Mouse (Mus musculus) kidney, adult 11 months (tissue): Measurements from ENCODE around the gene Tenm4.
A peak's percentile ranks its signal among the peaks of the same experiment; 100 is the strongest.

Experiments used
- DNase-seq: peaks from one replicate; pipeline ENCODE4 v3.0.0; 2022

Gene Tenm4

GRCm38 (mm10) chr7:96352671-96353070, 181.6 kb downstream of the Tenm4 start:
- DNase-seq: no peak

DNA sequence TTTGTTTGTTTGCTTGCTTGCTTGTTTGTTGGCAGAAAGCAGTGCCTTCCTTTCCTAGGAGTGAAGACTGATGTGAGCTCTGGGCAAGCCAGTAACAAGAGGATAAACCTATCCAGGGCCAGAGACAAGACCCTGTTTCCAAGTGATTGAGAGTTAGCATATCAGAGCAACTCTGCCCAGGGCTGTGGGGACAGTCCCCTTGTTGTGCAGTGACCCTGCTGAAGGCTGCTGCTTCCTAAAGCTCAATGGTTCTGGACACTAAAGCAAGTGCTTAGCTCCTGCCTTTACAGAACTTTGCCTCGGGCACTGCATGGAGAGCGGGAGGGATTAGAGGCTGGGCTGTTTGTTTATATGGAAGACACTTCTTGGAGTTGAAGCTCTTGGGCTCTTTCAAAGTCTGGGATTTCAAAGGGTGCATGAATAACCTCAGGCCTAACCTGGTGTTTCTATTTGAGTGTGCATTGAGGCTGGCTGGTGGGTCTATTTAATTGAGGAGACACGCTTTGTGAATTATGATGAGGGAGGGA, 185.3 kb downstream of the Tenm4 start:
- DNase-seq: no peak

DNA sequence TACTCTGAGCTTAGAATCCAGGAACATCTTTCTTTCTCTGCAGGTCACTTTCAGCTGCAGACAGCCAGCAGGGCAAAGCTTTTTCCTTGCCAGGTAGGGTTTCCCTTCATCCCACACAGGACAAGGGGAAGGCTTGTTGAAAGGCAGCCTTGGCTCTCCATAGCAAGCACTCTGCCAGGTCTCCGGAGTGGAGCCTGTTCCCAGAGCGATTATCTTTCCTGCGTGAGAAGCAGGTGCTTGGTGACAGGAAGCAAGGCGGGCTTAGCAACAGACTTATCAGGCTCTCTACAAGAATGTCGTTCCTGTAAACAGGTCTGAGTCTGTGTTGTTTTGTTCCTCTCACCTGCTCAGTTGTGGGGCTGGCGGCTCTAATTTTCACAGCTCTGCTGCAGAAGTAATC, 186.5 kb downstream of the Tenm4 start:
- DNase-seq: no peak

DNA sequence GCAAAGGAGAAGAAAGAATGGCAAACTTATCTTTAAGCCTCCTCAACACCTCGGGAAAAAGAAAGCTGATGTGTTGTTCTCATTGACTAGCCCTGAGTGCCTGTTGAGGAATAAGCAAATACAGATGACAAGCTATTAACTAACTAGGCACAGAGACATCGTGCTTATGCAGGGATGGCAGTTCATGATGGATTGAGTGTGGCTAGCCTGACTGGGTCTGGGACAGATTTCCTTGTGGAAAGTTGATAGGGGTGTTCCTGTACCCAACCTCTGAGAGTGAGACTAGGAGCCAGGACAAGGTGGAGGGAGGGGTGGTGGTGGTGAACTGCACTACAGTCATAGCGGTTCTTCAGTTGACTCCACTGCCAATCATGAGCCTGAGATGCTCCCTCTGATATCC, 192.3 kb downstream of the Tenm4 start:
- DNase-seq: no peak

DNA sequence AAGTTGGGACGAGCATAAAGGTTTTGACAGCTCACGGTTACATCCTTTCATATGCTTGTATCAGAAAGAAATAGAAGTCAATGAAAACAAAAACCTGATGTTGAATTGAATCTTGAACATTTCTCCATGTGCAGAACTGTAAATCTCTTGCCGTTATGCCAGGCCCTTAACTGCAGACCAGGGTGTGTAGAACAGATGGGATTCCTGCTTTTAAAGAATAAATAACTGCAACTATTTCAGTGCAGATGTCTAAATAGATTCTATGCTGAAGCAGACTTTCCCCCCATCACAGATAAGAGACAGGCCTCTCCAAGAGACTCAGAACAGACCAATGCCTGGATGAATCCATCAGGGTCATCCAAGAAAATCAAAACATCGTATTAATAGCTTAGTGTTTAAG, 198.9 kb downstream of the Tenm4 start:
- no peak for DNase-seq

DNA sequence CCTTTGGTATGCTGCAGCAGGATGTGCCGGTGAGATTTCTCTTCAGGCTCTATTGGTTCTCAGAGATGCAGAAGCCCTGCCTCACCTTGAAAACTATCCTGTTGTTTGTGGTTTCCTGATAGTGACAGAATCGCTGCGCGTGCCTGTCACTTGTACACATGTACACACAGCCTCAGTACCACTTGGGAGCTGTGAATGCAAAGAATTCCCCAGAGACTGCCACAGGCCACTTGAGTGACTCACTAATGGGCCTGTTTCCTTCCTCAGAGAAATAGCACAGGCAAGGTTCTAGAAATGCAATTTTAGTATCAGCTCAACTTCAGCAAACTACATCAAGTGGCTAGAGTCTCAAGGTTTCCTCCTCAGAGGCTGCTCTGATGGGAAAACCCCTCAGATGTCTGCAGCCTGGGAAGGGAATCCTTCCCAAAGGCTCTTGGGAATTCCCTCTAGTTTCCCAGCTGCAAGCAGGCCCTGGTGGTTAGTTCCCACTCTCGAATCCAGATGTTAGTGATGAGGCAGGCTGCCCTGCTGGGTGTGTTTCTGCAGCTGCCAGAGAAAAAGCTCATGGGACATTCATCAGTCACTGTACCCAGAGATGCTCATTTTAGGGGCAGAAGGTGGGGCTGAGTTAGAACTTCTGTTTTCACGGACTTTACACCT, 203.1 kb downstream of the Tenm4 start:
- DNase-seq: no peak

DNA sequence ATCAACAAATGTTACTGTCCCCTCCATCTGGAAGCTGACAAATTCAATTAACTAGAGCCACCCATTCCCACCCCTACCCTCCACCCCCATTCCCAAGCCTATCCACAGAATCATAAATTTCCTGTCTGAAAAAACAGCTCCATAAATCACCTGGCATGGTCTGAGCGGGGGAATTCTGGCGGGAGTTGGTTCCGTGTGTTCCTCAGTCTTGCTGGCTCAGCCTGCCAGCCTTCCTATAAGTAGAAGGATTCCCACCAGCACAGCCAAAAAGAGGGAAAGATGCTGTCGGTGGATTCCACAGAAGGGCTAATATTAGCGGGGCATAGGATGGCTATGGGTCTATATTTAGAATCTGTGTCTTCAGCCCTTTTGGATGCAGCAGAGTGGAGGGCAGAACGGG, 204.5 kb downstream of the Tenm4 start:
- DNase-seq: no peak

DNA sequence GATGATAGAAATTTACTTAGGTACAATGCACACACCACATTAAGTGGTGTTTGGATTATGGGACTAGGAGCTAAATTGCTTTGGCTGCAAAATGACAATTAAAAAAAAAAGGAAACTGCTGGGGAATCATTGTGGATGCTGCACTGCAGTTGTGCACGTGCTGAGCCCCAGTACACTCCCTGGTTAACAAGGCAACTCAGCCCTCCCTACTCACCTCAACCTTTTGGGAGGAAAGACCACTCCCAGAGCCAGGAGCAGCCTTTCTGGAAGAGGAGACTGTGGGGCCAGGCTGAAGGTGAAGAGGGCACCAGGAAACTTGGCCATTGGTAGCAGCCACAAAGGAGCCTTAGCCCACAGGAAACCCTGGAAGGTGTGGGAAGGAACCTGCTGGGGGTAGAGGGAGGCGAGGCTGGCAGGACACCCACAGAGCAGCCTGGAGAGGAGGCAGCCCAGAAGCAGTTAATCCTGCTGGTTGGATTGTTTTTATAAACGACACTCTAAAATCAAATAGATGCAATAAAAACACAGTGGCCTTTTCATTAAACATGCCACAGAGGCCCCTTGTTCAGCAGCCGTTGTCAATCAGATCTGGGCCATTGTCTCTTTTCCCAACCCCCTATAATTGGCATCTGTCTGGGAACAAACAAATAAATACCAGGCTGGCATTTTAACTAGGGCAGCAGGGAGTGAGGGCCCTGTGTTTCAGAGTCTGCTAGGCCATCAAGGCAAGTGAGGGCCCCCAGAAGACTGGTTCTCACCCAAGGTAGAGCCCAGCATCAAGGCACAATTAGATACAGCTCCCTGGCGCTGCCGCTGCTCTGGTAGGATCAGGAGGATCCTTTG, 212.9 kb downstream of the Tenm4 start:
- no peak for DNase-seq

DNA sequence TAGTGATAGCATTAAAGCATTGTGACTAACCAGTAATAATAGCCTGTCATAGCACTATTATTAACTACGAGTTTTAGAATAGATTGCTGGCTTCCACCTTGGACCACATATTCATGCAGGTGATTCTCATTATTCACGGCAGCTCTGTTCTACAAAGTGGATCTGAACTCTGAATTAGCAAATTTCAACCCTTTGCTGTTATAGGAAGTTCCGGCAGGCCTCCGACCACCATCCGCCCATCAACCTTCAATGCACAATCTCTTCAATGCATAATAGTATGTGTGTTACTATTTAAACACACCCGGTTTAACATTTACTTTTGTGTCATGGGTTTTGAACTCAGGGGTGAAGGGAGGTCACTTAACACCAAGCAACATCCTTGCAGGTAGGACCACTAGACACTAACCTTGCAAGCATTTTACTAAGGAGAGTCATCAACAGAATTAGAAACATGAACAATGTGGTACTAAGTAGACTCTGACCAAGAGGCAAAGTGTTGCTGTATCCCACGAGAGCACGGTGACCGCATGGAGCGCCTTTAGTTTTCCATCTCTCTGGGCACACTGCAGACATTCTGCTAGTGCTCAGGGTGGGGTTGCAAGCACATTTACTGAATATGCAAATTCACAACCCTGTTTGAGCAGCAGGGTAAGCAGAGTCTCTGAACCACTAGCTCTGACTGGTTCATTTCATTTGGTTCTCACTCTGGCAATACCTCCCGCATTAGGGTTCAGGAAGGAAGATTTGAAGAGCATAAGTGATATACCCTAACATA, 213.9 kb downstream of the Tenm4 start:
- no peak for DNase-seq

DNA sequence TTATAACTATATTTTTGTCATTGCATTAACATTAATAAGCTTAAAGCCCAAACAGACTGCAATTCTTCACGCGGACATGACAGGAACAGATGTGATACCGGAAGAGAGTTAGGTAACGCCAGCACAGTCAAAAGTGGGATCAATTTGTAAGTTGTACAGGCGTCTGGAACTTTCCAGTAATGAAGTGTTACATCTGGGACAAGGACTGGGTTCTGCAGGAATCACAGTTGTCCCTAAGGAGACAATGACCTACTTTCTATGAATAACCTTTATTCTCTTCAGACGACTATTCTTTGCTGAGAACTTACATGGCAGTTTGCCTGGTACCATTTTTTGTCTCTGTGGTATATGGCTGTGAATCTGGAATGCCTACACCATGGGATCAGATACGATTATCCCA, 214.8 kb downstream of the Tenm4 start:
- DNase-seq: no peak

DNA sequence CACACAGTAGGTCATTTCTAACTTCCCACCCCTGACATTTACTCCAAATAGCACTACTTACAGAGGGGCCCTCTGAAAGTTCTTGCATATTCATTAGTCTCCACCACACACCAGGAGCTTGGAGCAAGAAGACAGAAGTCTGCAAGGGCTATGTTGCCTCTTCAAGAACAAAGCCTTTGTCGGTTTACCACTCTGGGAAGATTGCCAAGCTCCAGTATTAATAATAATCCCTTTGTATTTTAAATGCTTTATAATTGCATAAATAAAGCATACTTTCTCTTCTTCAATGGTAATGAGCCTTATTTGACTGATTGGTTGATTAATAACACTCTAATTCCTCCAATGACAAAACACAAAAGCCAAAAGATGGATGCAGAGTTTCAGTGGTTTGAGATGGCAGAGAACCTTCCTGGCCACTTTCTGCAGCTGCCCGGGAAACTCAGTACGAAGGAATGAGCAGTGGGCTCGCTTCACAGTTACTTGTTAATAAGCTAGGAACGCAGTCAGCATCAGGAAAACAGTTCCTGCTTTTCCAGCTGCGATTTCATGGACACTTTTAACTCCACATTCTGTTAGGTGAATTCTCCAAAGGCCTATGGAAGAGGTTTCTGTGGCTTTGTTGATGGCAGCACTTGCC, 219.1 kb downstream of the Tenm4 start:
- no peak for DNase-seq

DNA sequence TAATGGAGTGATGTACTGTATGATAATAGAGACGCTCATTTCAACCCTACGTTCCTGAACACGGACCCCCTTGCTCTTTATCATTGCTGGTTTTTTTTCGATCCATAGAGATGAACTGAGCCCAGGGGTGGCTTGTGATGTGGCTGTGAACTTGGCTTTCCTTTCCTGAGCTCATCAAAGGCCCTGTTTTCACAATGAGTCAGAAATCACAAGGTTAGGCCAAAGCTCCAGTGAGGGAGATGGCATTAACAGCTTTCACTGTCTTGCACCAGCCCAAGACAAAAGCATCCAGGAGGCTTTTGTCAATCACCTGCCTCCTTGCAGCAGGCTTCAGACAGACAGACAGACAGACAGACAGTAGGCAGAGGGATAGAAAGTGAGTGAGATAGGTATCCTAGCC, 219.8 kb downstream of the Tenm4 start:
- no peak for DNase-seq

GRCm38 (mm10) chr7:96391797-96392472, 220.9 kb downstream of the Tenm4 start:
- no peak for DNase-seq

DNA sequence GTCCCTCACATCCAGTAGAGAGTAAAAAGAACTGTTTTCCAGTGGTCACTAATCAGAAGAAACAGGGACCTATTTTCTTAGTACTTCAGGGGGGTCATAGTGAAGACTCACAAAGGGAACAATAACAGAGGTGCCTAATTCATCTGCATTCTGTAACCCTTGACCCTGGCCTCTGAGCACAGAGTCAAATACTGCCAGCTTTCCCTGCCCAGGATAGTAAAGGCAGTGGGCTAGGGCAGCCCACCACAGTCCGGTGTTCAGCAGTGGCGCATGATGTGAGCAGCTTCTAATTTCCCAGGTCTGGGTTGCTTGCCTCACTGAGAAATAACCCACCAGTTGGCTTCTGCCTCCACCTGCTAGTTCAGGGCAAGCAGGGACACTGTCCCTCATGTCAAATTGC, 221.6 kb downstream of the Tenm4 start:
- no peak for DNase-seq

GRCm38 (mm10) chr7:96397940-96398339, 226.9 kb downstream of the Tenm4 start:
- no peak for DNase-seq

DNA sequence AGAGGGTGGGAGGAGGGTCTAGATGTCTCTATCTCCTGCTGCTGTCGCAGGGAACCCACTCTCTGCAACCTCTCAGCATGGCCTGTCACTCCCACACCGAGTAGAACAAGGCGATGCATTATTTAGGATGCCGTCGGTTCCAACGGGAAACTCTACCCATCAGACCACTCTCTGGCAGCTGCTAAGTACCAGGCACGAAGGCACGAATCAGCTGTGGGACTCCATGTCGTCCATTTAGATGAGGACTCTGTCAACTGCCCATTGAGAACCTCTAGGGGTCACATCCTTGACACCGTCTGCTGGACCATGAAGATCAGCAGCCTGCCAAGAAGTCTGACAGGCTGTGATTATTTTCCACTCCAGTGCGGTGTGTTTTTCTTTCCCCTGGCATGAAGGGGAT, 229.4 kb downstream of the Tenm4 start:
- DNase-seq: peak; percentile 31

DNA sequence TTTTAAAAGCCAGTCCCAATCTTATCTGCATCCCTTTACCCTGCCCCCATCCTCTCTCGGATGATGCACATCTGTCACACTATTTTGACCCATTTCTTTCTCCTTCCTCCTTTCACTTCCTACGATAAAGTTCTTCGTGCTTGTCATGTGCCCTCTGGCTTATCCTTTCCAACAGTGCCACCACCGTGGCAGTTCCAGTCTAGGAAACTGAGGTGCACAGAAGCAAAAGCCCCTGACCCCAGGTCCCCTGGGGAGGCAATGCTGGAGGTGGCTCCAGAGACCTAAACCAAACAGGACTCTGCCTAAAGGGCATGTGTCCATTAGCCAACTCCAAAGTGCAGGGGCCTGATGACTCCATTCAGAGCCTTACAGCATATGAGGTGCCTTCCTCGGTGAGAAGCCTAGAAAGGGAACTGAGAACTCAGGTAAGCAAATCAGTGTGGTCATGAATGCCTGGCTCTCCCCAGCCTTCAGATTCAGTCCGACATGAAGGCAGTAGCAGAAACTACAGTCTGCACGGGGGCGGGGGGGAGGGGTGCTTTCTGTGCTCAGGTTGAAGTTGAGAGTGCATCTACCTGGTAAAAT, 235.7 kb downstream of the Tenm4 start:
- no peak for DNase-seq

DNA sequence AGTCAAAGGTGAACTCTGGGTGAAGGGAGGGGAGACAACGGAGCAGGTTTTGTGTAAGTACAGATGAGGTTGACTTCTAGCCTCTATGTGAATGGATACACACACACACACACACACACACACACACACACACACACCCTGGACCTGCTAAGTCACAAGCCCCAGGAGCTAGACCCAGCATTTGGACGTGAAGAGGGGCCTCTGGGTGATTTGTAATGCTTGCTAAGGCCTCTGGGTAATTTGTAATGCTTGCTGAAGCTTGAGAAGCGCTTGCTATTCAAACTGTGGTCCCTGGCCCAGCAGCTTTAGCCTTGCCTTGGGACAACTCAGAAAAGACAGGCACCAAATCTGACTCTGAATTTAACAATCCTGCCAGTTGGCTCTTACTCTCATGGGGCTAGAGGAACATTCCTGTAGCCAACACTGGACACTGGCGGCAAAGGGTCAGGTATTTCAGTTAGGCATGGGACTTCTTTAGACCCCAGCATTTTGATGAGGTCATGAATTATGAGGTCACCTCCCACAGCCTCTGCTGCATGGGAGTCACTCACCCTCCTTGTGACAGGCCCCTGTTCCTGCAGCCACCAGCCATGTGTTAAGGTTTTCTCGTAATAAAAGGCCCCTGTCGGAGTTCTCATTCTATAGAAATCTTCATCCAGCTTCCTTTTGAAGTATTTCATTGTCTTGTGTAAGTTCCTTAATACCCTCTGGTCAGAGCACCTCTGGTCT, 237.3 kb downstream of the Tenm4 start:
- DNase-seq: no peak

GRCm38 (mm10) chr7:96409323-96409880, 238.4 kb downstream of the Tenm4 start:
- DNase-seq: no peak

GRCm38 (mm10) chr7:96413822-96414221, 242.8 kb downstream of the Tenm4 start:
- DNase-seq: no peak
